Mouse (Mus musculus) kidney, adult 2 months (tissue): Measurements from ENCODE around the gene Gm28551.
A peak's percentile ranks its signal among the peaks of the same experiment; 100 is the strongest.

Experiments
- CTCF ChIP-seq: fragments of 200-500 bp; conservative IDR thresholded peaks from 2 replicates; pipeline ENCODE4 v1.5.1; 2011; ENCODE audit warnings: low read depth, mild to moderate bottlenecking, control low read depth, low read length, moderate library complexity, mixed read lengths; ENCODE audit not compliant: insufficient read depth, insufficient read length
- POLR2A ChIP-seq: fragments of 200-500 bp; IDR thresholded peaks from one replicate; pipeline ENCODE4 v1.6.1; 2011; ENCODE audit warnings: low read depth, low read length, control low read depth

GRCm38 (mm10) chr1:53352327-53353261 lies at the start of gene Gm28551, which contains the start of the genes Asdurf and Asnsd1:
- TF ChIP-seq CTCF (peak; percentile 25; the same call in 1 of the 2 replicates), POLR2A (peak; percentile 45)
